Mouse (Mus musculus) limb, embryonic 14.5 days (tissue): ENCODE results near the gene Pi16. TPM values are rescaled to one million over a fixed set of nuclear protein-coding genes. Genes with fewer than 3 reads are reported as not detected.
A peak's percentile ranks its signal among the peaks of the same experiment; 100 is the strongest.

Experiments
- ATAC-seq: fragments of 200-750 bp; cut with Nextera tagmentation; 2 replicates; pipeline ENCODE4 v1.8.0; 2017; ENCODE audit warnings: low read depth, moderate number of reproducible peaks, moderate TSS enrichment; ENCODE audit not compliant: low FRiP score
- DNase-seq: peaks from one replicate; pipeline ENCODE4 v3.0.0-alpha.2; 2015; ENCODE audit warnings: low spot score
- H3K27ac ChIP-seq: fragments of 300-500 bp; sonication (generic); replicated peaks from 2 replicates; pipeline ENCODE4 v1.5.1; 2014; ENCODE audit warnings: low read depth, mild to moderate bottlenecking, low read length, moderate library complexity, mixed read lengths
- H3K27me3 ChIP-seq: fragments of 300-500 bp; sonication (generic); 2 replicates; pipeline ENCODE4 v1.6.1; 2014; ENCODE audit warnings: low read length, mixed read lengths; ENCODE audit not compliant: control insufficient read depth, insufficient read depth
- H3K36me3 ChIP-seq: fragments of 300-500 bp; sonication (generic); 2 replicates; pipeline ENCODE4 v1.6.1; 2014; ENCODE audit warnings: mild to moderate bottlenecking, low read length, moderate library complexity, mixed read lengths; ENCODE audit not compliant: control insufficient read depth, insufficient read depth
- H3K4me1 ChIP-seq: fragments of 300-500 bp; sonication (generic); 2 replicates; pipeline ENCODE4 v1.6.1; 2014; ENCODE audit warnings: antibody characterized with exemption, low read length, mixed read lengths; ENCODE audit not compliant: control insufficient read depth, insufficient read depth
- H3K4me2 ChIP-seq: fragments of 300-500 bp; sonication (generic); replicated peaks from 2 replicates; pipeline ENCODE4 v1.6.1; 2014; ENCODE audit warnings: low read depth, mild to moderate bottlenecking, low read length, moderate library complexity; ENCODE audit not compliant: severe bottlenecking
- H3K4me3 ChIP-seq: fragments of 300-500 bp; sonication (generic); replicated peaks from 2 replicates; pipeline ENCODE4 v1.5.1; 2014; ENCODE audit warnings: low read length
- H3K9ac ChIP-seq: fragments of 300-500 bp; sonication (generic); 2 replicates; pipeline ENCODE4 v1.6.1; 2014; ENCODE audit warnings: mild to moderate bottlenecking, low read depth, low read length, moderate library complexity; ENCODE audit not compliant: severe bottlenecking
- H3K9me3 ChIP-seq: fragments of 300-500 bp; sonication (generic); 2 replicates; pipeline ENCODE4 v1.6.1; 2016; ENCODE audit warnings: low read length; ENCODE audit not compliant: control insufficient read depth
- POLR2A ChIP-seq: fragments of 200-500 bp; IDR thresholded peaks from 2 replicates; pipeline ENCODE4 v1.8.0; 2012; ENCODE audit warnings: inconsistent platforms, mild to moderate bottlenecking, moderate library complexity, borderline replicate concordance; ENCODE audit not compliant: insufficient read depth, insufficient read length; ENCODE audit errors: extremely low read depth
- WGBS: fragments of 180-500 bp; shearing (Covaris S2); extraction: QIAGEN DNeasy Blood & Tissue Kit; methylation state at CpG from one replicate; pipeline ENCODE4 v1.1.7; 2014; 5-methylcytosine and 5-hydroxymethylcytosine counted together
- polyA plus RNA-seq, 2 experiments: library from polyadenylated mRNA; depleted of rRNA in 1 of 2; stranded (reverse) in 1 of 2; unstranded in 1 of 2; fragments of >200 nt; fragmentation: Nextera tagmentation in 1 of 2; extraction: Ambion mirVana in 1 of 2; gene quantifications; 2 replicates each; pipeline versions ENCODE4 v1.2.1 to v1.2.3; 2012 to 2014

Gene Pi16
- polyA plus RNA-seq, 2 experiments, result 2.2 to 2.6 TPM

GRCm38 (mm10) chr17:29303856-29304255, 13.6 kb upstream of the Pi16 start:
- WGBS, result 67% methylated on average over 3 of the region's 3 CpGs
- TF ChIP-seq POLR2A, result no peak
- no peaks in the 10 kb centered on the region for H3K27me3 ChIP-seq
- H3K4me1 ChIP-seq, result peaks cover 33% of the 10 kb centered on the region
- H3K9me3 ChIP-seq, result no peaks in the 10 kb centered on the region
- no peak overlapping the region for H3K27ac ChIP-seq
- H3K36me3 ChIP-seq, result peaks cover 13% of the 10 kb centered on the region
- DNase-seq (no peak), ATAC-seq (no peak)
- H3K4me3 ChIP-seq, result no peak overlapping the region
- H3K4me2 ChIP-seq, result no peak overlapping the region
- no peak overlapping the region for H3K9ac ChIP-seq

GRCm38 (mm10) chr17:29304376-29305057, 13.0 kb upstream of the Pi16 start:
- no peak for TF ChIP-seq POLR2A
- DNase-seq, result peak; percentile 43
- H3K4me3 ChIP-seq, result no peak overlapping the region

DNA sequence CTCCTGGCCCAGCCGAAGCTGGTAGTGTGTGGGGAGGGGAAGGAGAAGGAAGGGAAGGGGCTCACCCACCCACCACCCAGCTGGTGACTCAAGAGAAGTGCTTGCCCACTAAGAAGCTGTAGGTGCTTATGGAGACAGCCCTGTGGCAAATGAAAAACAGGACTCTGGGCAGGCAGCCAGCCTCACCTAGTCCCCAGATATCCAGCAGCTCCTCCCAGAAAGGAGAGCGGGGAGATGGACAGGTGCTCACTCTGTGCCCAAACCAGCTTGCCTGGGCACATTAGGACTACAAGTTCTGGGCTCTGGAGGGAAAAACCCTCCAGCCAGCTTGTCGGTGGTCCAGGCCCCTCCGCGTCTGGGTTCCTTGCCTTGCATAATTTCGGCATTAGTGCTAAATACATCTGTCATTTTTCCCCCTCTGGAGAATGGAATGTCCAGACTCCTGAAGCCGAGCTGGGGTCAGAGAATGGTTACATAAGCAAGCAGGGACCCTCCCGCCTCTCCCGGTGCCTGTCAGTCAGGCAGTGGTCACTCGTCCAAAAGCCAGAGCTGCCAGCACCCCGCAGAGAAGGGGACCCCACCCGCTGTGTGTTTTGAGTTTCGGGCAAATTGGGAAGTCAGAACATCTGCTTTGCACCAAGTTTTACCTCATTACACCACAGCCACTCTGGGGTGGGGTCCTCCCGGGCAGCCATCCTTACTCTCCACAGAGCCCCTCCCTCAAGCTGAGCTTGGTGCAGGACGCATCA, 12.2 kb upstream of the Pi16 start:
- H3K4me1 ChIP-seq, result peaks cover 37% of the 10 kb centered on the region
- TF ChIP-seq POLR2A, result no peak
- peaks cover 7% of the 10 kb centered on the region for H3K36me3 ChIP-seq
- H3K4me2 ChIP-seq, result peak overlapping the region; percentile 10
- 14% methylated on average over 15 of the region's 15 CpGs for WGBS
- peak overlapping the region; percentile 43; the same call in 1 of the 2 replicates for H3K27ac ChIP-seq
- ATAC-seq (no peak), DNase-seq (peak; percentile 49)
- H3K4me3 ChIP-seq, result no peak overlapping the region
- 0 out of 2 replicates have a peak overlapping the region, but pooled peaks have one; percentile 12 for H3K9ac ChIP-seq
- no peaks in the 10 kb centered on the region for H3K27me3 ChIP-seq
- no peaks in the 10 kb centered on the region for H3K9me3 ChIP-seq

More at GRCm38 (mm10) chr17:29304376-29305057, 13.0 kb upstream of the Pi16 start:
- Histone ChIP-seq H3K9me3 (no peaks in the 10 kb centered on the region), H3K4me1 (peaks cover 33% of the 10 kb centered on the region), H3K36me3 (peaks cover 13% of the 10 kb centered on the region), H3K4me2 (peak overlapping the region; percentile 10; the same call in 1 of the 2 replicates), H3K9ac (0 out of 2 replicates have a peak overlapping the region, but pooled peaks have one; percentile 12), H3K27me3 (no peaks in the 10 kb centered on the region), H3K27ac (peak overlapping the region; percentile 43; the same call in 1 of the 2 replicates)
- ATAC-seq, result peak; percentile 39; the same call in 1 of the 2 replicates
- 41% methylated on average over 13 of the region's 13 CpGs for WGBS

GRCm38 (mm10) chr17:29305871-29306270, 11.6 kb upstream of the Pi16 start:
- Histone ChIP-seq H3K4me1 (peaks cover 37% of the 10 kb centered on the region), H3K9me3 (no peaks in the 10 kb centered on the region), H3K27me3 (no peaks in the 10 kb centered on the region), H3K36me3 (peaks cover 6% of the 10 kb centered on the region; the same call in 1 of the 2 replicates), H3K27ac (no peak overlapping the region), H3K4me2 (no peak overlapping the region), H3K4me3 (no peak overlapping the region), H3K9ac (no peak overlapping the region)
- WGBS, result 55% methylated on average over 7 of the region's 7 CpGs
- DNase-seq (no peak), ATAC-seq (no peak)
- no peak for TF ChIP-seq POLR2A

DNA sequence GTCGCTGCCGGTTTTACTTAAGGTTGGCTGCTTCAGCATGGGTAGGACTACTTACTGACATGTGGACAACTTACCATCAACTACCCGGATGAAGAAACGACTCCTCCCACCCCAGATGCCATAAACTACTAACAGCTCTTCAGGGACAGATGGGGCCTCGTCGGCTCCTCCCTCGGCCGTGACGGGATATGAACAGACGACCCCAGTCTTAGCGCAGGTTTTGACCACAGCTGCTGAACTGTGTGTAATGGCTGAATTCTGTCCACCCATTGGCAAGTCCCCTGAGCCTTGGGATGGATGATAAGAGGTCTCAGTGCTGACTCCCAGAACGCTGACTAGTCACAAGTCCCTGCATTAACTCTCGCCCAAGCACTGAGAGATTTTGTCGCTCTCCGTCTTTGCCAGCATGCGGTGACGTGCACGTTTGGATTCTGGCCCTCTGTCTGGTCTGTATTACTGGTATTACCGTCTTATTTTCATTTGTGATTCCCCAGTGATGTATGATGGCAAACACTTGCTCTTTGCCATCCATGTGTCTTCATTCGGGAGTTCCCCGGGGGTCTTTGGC, 7.3 kb upstream of the Pi16 start:
- H3K36me3 ChIP-seq, result no peaks in the 10 kb centered on the region
- TF ChIP-seq POLR2A, result no peak

More for the DNA sequence above, 7.3 kb upstream of the Pi16 start:
- WGBS, result 60% methylated on average over 21 of the region's 21 CpGs
- Histone ChIP-seq H3K9ac (no peak overlapping the region), H3K4me1 (peaks cover 18% of the 10 kb centered on the region), H3K4me2 (no peak overlapping the region), H3K27ac (0 out of 2 replicates have a peak overlapping the region, but pooled peaks have one; percentile 4), H3K9me3 (no peaks in the 10 kb centered on the region), H3K4me3 (no peak overlapping the region), H3K27me3 (no peaks in the 10 kb centered on the region)
- ATAC-seq, result no peak
- peak; percentile 40 for DNase-seq
